Mouse (Mus musculus) G1E (cell line): Measurements from ENCODE around the gene Ddx55. TPM values are rescaled to one million over a fixed set of nuclear protein-coding genes. Genes with fewer than 3 reads are reported as not detected.

Experiments
- ATAC-seq: 2 replicates; pipeline ENCODE4 v1.8.0; 2016; ENCODE audit warnings: mild to moderate bottlenecking; ENCODE audit not compliant: insufficient number of reproducible peaks, poor library complexity, low FRiP score, severe bottlenecking; ENCODE audit errors: extremely low read depth
- DNase-seq: peaks from one replicate; pipeline ENCODE4 v3.0.0; 2012; ENCODE audit warnings: low spot score
- H3K27me3 ChIP-seq: 2 replicates; pipeline ENCODE4 v1.6.1; 2012; ENCODE audit warnings: mild to moderate bottlenecking, low read length, inconsistent platforms; ENCODE audit not compliant: insufficient read depth
- H3K36me3 ChIP-seq: replicated peaks from 2 replicates; pipeline ENCODE3; 2012; ENCODE audit warnings: mild to moderate bottlenecking, inconsistent platforms
- H3K4me1 ChIP-seq: 2 replicates; pipeline ENCODE4 v1.6.1; 2012; ENCODE audit warnings: low read depth, low read length, inconsistent platforms, mixed read lengths; ENCODE audit not compliant: insufficient read depth
- H3K4me3 ChIP-seq: 2 replicates; pipeline ENCODE4 v1.5.1; 2012; ENCODE audit warnings: low read depth, mild to moderate bottlenecking, inconsistent platforms, low read length, moderate library complexity, mixed read lengths
- H3K9me3 ChIP-seq: replicated peaks from 2 replicates; pipeline ENCODE4 v1.6.1; 2012; ENCODE audit warnings: inconsistent platforms
- CTCF ChIP-seq: IDR thresholded peaks from 2 replicates; pipeline ENCODE4 v1.5.1; 2012; ENCODE audit warnings: low read depth, low read length, inconsistent platforms, mixed read lengths
- GATA1 ChIP-seq: IDR thresholded peaks from 2 replicates; pipeline ENCODE4 v1.6.1; 2012; ENCODE audit warnings: borderline replicate concordance, low read length, inconsistent platforms, mixed read lengths
- GATA2 ChIP-seq: IDR thresholded peaks from 2 replicates; pipeline ENCODE4 v1.6.1; 2012; ENCODE audit warnings: low read depth, low read length, inconsistent platforms, borderline replicate concordance
- POLR2AphosphoS5 ChIP-seq: IDR thresholded peaks from 2 replicates; pipeline ENCODE4 v1.6.1; 2012; ENCODE audit warnings: low read depth, low read length, inconsistent platforms; ENCODE audit not compliant: insufficient replicate concordance
- TAL1 ChIP-seq: conservative IDR thresholded peaks from 2 replicates; pipeline ENCODE4 v1.6.1; 2012; ENCODE audit warnings: low read depth, low read length, inconsistent platforms, mixed read lengths
- polyA plus RNA-seq: library from polyadenylated mRNA; stranded (reverse); fragments of >175 nt; gene quantifications from 2 replicates; pipeline ENCODE4 v1.2.3, GENCODE M21; 2012
- total RNA-seq, 2 experiments: library from RNA; stranded (forward) in 1 of 2; stranded (reverse) in 1 of 2; fragments of 200-1000 nt in 1 of 2; fragments of >200 nt in 1 of 2; fragmentation: Nextera tagmentation in 1 of 2; gene quantifications; 2 replicates each; pipeline ENCODE4 v1.2.3; 2014 to 2017

Ddx55 gene
- total and polyA plus RNA-seq, 3 experiments: 21.7 to 25.6 (median 23.1) TPM

GRCm38 (mm10) chr5:124528351-124528750, 24.3 kb upstream of the Ddx55 start:
- Histone ChIP-seq H3K36me3 (no peaks in the 10 kb centered on the region), H3K27me3 (peaks cover 48% of the 10 kb centered on the region), H3K4me3 (no peak overlapping the region), H3K4me1 (peaks cover 21% of the 10 kb centered on the region), H3K9me3 (no peaks in the 10 kb centered on the region)
- TF ChIP-seq GATA1 (no peak), GATA2 (no peak), POLR2AphosphoS5 (no peak), CTCF (no peak), TAL1 (no peak)
- DNase-seq (no peak), ATAC-seq (no peak)

- H3K27me3 ChIP-seq: peaks cover 50% of the 10 kb centered on the region
- no peak for DNase-seq
- TF ChIP-seq GATA2: no peak
- no peak for TF ChIP-seq TAL1
- H3K4me1 ChIP-seq: peaks cover 21% of the 10 kb centered on the region
- H3K4me3 ChIP-seq: no peak overlapping the region
- H3K9me3 ChIP-seq: no peaks in the 10 kb centered on the region
- H3K36me3 ChIP-seq: no peaks in the 10 kb centered on the region
- no peak for ATAC-seq
Measured at GRCm38 (mm10) chr5:124528791-124529190, 23.9 kb upstream of the Ddx55 start.

GRCm38 (mm10) chr5:124529191-124529651, 23.4 kb upstream of the Ddx55 start:
- no peaks in the 10 kb centered on the region for H3K36me3 ChIP-seq
- DNase-seq (no peak), ATAC-seq (no peak)
- H3K4me3 ChIP-seq: no peak overlapping the region
- peaks cover 50% of the 10 kb centered on the region for H3K27me3 ChIP-seq
- TF ChIP-seq TAL1 (no peak), CTCF (no peak), GATA2 (no peak), POLR2AphosphoS5 (no peak), GATA1 (no peak)
- peaks cover 21% of the 10 kb centered on the region for H3K4me1 ChIP-seq
- H3K9me3 ChIP-seq: no peaks in the 10 kb centered on the region

GRCm38 (mm10) chr5:124529697-124530096, 23.0 kb upstream of the Ddx55 start:
- no peak for ATAC-seq
- Histone ChIP-seq H3K27me3 (peaks cover 48% of the 10 kb centered on the region), H3K9me3 (no peaks in the 10 kb centered on the region), H3K4me3 (no peak overlapping the region), H3K36me3 (no peaks in the 10 kb centered on the region), H3K4me1 (peaks cover 24% of the 10 kb centered on the region)
- DNase-seq: no peak
- no peak for TF ChIP-seq GATA2
- TF ChIP-seq CTCF: no peak
- TF ChIP-seq POLR2AphosphoS5: no peak
- no peak for TF ChIP-seq TAL1
- no peak for TF ChIP-seq GATA1

- Histone ChIP-seq H3K4me3 (peak within 1 kb of the TSS; percentile 70), H3K27me3 (peaks cover 45% of the 10 kb centered on the region), H3K36me3 (no peaks in the 10 kb centered on the region), H3K4me1 (peaks cover 33% of the 10 kb centered on the region), H3K9me3 (no peaks in the 10 kb centered on the region)
- no peak for TF ChIP-seq TAL1
- no peak for TF ChIP-seq GATA2
- no peak for TF ChIP-seq CTCF
- TF ChIP-seq POLR2AphosphoS5: no peak
- no peak for TF ChIP-seq GATA1
- ATAC-seq: no peak
- DNase-seq: peak; percentile 62
Measured at GRCm38 (mm10) chr5:124530655-124531582, 21.7 kb upstream of the Ddx55 start, which contains the start of gene Rilpl1. Gene Rilpl1 (minus strand): TSS chr5:124531391.

DNA sequence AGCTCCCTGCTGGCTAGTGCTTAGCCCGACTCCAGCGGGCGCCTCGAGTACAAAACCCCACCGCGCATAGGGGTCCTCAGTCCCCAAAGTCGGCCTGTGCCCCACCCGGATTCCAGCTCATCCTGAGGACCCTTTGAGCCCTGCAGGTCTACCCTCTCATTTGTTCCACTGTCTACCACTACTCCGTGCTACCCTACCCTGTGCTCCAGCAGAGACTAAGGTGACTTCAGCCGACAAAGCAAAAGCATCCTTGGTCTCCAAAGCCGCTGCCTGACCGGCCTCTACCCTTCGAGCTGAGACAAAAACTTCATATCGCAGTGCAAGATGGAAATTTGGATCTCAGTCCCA, 21.1 kb upstream of the Ddx55 start:
- H3K4me3 ChIP-seq: peak overlapping the region; percentile 70
- peaks cover 39% of the 10 kb centered on the region for H3K27me3 ChIP-seq
- H3K36me3 ChIP-seq: no peaks in the 10 kb centered on the region
- ATAC-seq (no peak), DNase-seq (no peak)
- no peaks in the 10 kb centered on the region for H3K9me3 ChIP-seq
- no peak for TF ChIP-seq POLR2AphosphoS5
- TF ChIP-seq TAL1: no peak
- TF ChIP-seq GATA1: no peak
- TF ChIP-seq CTCF: no peak
- TF ChIP-seq GATA2: no peak
- peaks cover 34% of the 10 kb centered on the region for H3K4me1 ChIP-seq

GRCm38 (mm10) chr5:124532451-124532850, 20.2 kb upstream of the Ddx55 start:
- DNase-seq (no peak), ATAC-seq (no peak)
- peaks cover 43% of the 10 kb centered on the region for H3K27me3 ChIP-seq
- peaks cover 41% of the 10 kb centered on the region for H3K4me1 ChIP-seq
- no peaks in the 10 kb centered on the region for H3K36me3 ChIP-seq
- H3K9me3 ChIP-seq: no peaks in the 10 kb centered on the region
- H3K4me3 ChIP-seq: no peak overlapping the region
- TF ChIP-seq POLR2AphosphoS5: no peak
- no peak for TF ChIP-seq GATA2
- TF ChIP-seq GATA1: no peak
- no peak for TF ChIP-seq TAL1
- no peak for TF ChIP-seq CTCF
